Mouse (Mus musculus): ENCODE results near the gene Sirt5.
A peak's percentile ranks its signal among the peaks of the same experiment; 100 is the strongest.

Sirt5 gene

GRCm38 (mm10) chr13:43364985-43365824, at the start of gene Sirt5:
TSS of gene Sirt5 (plus strand) at chr13:43365496.
- peak; percentile 92 for DNase-seq (ENCODE audit: low spot score)

DNA sequence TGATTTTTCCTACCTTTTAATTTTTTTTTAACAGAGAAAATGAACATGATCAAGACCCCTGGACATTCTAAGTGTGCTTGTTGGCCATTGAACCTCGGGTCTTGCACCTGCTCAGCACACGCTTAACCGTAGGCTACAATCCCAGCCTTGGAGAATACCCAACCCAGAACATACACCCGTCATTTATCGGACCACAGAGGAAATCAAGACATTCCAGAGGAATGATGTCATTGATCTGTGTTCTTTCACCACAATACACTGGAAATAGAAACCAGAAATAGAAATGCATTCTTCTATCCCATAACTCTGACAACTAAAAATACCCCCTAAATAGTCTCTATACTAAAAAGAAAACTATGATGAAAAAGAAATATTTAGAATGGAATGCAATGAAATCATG, 47.9 kb upstream of the Sirt5 start:
- no peak for DNase-seq (ENCODE audit: low spot score)

DNA sequence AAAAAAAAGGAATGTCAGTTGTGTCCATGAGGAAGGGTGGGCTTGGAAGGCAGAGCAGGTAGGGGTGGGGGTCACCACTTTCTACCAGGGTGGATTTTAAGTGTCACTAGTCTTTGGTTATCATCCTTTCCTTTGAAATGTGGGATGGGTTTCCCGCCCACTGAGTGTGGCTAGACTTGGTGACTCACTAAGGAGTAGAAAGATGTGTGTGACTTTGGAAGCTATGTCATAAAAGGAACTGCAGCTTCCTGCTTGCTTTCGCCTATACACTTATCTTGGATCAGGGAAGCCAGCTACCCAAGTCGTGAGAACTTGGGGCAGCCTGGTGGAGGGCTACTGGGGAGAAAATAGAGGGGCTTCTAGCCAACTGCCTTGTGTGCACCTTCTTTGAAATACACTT, 45.9 kb upstream of the Sirt5 start:
- no peak for DNase-seq (ENCODE audit: low spot score)

- DNase-seq (ENCODE audit: low spot score): no peak
These were observed 43.8 kb upstream of the Sirt5 start for GRCm38 (mm10) chr13:43321492-43321891.

DNA sequence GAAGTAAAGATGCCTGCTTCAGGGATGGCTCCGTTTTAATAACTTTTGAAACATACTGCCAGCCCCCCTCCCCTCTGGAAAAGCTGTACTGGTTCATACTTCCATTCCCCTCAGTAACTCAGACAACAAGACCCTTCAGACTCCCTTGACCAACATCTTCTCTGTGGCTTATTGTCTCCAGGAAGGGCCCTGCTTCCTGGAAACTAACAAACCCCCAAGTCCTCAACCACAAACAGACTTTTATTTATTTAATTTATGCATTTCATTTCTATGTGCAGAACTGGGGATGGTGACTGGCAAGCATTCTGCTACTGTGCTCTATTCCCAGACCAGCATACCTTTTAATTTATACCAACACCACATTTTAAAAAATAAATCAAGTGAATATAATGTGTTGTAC, 39.9 kb upstream of the Sirt5 start:
- no peak for DNase-seq (ENCODE audit: low spot score)

- DNase-seq (ENCODE audit: low spot score): no peak
These were observed 33.4 kb upstream of the Sirt5 start for GRCm38 (mm10) chr13:43331721-43332444.

DNA sequence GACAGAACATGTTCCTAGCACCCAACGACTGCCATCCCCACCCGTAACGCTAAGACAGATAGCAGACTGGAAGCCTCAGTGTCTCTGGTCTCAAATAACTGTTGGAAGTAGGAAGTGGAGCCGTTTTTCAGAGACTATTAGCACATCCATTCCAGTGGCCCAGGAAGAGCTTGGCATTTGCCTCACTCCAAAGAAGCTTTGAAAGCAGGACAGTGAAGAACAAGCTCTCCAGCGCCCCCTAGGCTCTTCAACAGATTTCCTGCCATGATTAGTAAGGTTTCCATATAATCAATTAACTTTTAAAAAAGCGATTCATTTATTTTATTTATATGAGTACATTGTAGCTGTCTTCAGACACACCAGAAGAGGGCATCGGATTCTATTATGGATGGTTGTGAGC, 32.7 kb upstream of the Sirt5 start:
- DNase-seq (ENCODE audit: low spot score): peak; percentile 65

GRCm38 (mm10) chr13:43336425-43337221, 28.7 kb upstream of the Sirt5 start:
- no peak for DNase-seq (ENCODE audit: low spot score)

DNA sequence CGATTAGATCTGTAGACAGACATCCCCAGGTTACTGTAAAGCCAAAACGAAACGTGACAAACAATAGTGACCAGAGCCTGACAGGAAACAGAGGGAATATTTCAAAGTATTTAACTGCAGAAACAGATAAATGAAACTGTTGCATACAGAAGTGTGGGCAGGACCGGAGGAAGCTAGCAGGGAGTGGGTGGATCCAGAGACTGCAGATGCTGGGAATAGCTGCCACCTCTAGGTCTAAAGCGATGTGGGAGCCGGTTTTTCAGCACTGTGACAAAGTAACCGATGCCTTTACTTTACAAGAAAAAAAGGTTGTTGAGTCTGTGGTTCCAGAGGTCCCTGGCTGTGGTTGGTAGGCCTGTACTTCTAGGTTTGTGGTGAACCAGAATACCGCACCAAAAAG, 27.3 kb upstream of the Sirt5 start:
- no peak for DNase-seq (ENCODE audit: low spot score)

- no peak for DNase-seq (ENCODE audit: low spot score)
These were observed 26.7 kb upstream of the Sirt5 start for GRCm38 (mm10) chr13:43338632-43339031.

- DNase-seq (ENCODE audit: low spot score): no peak
These were observed 18.5 kb upstream of the Sirt5 start for GRCm38 (mm10) chr13:43346825-43347224.

- DNase-seq (ENCODE audit: low spot score): no peak
These were observed 15.9 kb upstream of the Sirt5 start for GRCm38 (mm10) chr13:43349376-43349775.

- DNase-seq (ENCODE audit: low spot score): no peak
These were observed 14.7 kb upstream of the Sirt5 start for GRCm38 (mm10) chr13:43350489-43351169.

- no peak for DNase-seq (ENCODE audit: low spot score)
These were observed 11.9 kb upstream of the Sirt5 start for GRCm38 (mm10) chr13:43353356-43353755.

DNA sequence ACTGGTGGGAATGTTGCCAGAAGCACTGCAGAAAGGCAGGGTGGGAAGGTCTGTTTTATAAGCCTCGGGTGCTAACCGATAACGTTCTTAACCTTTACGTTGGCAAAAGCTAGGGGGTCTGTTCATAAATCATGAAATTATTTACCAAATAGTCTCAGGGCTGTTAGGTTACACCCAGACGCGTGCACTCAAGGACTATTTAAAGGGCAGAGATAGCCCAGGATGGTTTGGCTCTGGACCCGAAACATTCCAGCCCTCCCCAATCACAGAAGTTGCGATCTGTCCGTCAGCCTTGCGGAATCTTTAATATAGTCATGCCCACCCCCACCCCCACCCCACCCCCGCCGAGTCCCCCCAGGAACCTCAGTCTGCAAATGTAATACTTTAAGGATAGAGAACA, 10.9 kb upstream of the Sirt5 start:
- DNase-seq (ENCODE audit: low spot score): no peak

GRCm38 (mm10) chr13:43356346-43357125, 8.8 kb upstream of the Sirt5 start:
- DNase-seq (ENCODE audit: low spot score): no peak

DNA sequence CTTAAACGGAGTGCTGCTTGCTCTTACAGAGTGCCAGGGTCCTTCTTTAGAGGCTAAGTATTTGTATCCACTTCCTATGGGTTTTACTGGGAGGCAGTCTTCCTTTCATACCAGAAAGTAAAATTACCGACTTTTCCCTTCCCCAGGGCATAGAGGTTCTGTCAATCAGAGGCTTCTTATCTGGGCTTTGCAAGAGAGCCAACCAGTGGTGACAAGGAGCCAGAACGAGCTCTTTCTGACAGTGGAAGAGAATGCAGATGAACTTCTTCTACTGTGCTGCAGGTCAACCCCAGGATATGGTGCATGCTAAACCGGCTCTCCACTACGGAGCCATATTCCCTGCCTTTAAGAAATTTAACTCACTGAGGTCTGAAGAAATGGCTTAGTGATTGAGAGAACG, 4.8 kb upstream of the Sirt5 start:
- no peak for DNase-seq (ENCODE audit: low spot score)

GRCm38 (mm10) chr13:43362353-43362752, 2.9 kb upstream of the Sirt5 start:
- no peak for DNase-seq (ENCODE audit: low spot score)

GRCm38 (mm10) chr13:43365825-43366184, 509 bp downstream of the Sirt5 start:
- no peak for DNase-seq (ENCODE audit: low spot score)

DNA sequence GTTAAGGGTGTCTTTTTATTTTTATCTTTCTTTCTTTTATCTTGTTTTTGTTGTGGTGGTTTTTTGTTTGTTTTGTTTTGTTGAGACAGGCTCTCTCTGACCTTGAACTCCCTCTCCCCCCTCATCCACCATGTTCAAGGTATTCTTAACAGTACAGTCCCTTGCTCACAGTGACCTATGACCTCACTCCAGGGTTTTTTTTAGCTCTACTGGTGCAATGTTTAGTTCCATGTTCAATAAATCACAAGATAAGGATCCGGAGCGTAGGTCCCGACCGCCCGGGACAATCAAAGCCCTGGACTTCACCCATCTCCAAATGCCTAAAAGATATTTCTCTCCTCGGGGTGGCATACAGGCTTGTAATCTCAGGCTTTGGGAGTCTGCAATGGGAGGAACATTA, 4.8 kb downstream of the Sirt5 start:
- no peak for DNase-seq (ENCODE audit: low spot score)

GRCm38 (mm10) chr13:43372892-43373291, 7.6 kb downstream of the Sirt5 start:
- no peak for DNase-seq (ENCODE audit: low spot score)
